Mouse (Mus musculus) lung, postnatal 25 days (tissue): ENCODE measurements at regions not wholly inside any gene's neighbourhood (a gene's known extent, or its start where the extent isn't known, plus 50 kb on each side); places are given as distances from the start of the nearest gene placed in this dataset.

Source experiments
- DNase-seq: peaks from one replicate; pipeline ENCODE4 v3.0.0; 2022; ENCODE audit warnings: low spot score

GRCm38 (mm10) chr7:67814861-67815260 lies 55.3 kb upstream of the Synm start:
- DNase-seq, result no peak
